Mouse (Mus musculus): ENCODE measurements at regions not wholly inside any gene's neighbourhood (a gene's known extent, or its start where the extent isn't known, plus 50 kb on each side); places are given as distances from the start of the nearest gene placed in this dataset.

DNA sequence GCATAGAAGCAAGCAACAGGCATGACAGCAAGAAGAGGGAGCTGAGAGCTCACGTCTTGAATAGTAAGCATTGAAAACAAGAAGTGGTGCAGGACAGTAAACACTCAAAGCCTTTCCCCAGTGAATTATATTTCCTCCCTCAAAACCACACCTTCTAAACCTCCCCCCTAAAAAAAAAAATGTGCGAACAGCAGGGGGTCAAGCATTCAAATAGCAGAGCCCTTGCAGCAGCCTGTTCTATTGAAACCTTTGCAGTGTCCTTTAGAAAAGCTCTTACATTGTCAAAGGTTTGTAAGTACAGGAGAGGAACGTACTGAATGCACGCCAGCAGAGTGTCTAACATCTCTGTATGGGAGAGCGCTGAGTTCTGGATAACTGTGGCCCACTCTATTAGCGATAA, 145.1 kb upstream of the Cd180 start:
- Histone ChIP-seq H3K4me3 (no peak overlapping the region), H3K27ac (no peak overlapping the region), H3K4me1 (no peaks in the 10 kb centered on the region), H3K9me3 (no peaks in the 10 kb centered on the region), H3K36me3 (no peaks in the 10 kb centered on the region), H3K4me2 (no peak overlapping the region), H3K9ac (no peak overlapping the region), H3K27me3 (no peaks in the 10 kb centered on the region)
- WGBS: 57% methylated on average over 6 of the region's 6 CpGs
- ATAC-seq (ENCODE audit: borderline replicate concordance, extremely low read depth, low FRiP score, low TSS enrichment): no peak

DNA sequence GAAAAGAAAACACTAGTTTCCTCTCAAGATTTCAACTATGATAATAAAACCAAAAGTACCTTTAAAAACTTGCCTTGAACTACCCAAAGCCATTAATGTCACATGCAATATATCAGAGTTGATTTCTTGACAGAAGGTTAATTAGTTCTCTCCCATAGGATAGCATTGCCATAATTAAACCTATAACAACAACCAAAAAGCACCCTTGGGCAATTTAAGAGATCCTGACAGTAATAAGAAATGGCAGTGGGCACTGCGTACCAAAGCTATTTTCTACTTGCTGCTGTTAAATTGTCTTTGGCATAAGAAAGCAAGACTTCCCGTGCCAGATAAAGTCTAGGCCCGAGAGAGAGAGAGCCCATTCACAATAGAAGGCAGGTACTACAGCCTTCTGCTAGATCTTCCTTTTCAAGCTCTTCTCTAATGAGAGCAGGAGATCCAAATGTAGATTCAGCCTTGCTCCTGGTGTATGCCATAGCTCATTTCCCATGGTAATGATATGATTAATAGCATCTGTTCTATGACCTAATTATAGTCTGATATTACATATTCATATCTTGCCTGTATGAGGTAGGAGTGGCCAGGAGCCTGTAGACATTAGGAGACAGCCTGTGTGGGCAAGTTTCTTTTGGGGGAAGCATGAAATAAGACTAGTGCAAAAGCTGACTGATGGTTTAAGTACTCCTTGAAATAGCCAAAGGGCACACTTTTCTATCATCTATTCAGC, 126.3 kb upstream of the Cd180 start:
- WGBS: 81% methylated on average over 3 of the region's 3 CpGs
- Histone ChIP-seq H3K4me3 (no peak overlapping the region), H3K4me2 (no peak overlapping the region), H3K27me3 (no peaks in the 10 kb centered on the region), H3K9me3 (no peaks in the 10 kb centered on the region), H3K4me1 (no peaks in the 10 kb centered on the region), H3K36me3 (no peaks in the 10 kb centered on the region), H3K27ac (no peak overlapping the region), H3K9ac (no peak overlapping the region)
- ATAC-seq (ENCODE audit: borderline replicate concordance, extremely low read depth, low FRiP score, low TSS enrichment): no peak

DNA sequence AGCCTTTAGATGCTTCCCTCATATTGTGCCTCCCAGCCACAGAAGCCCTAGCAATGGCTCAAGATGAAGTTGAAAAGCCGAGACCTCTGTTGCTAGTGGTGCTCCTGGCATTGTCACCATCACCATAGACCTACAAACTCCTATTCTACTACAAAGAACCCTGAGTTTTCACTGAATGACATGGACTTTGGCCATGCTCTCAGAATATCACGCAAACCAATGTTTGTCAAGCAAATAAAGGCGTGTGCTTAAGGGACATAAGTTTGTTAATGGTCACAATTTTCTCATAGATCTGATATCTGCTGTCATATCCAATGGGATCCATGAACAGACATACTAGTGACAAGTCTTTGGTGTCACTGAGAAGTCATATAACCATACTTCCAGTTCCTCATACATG, 123.8 kb upstream of the Cd180 start:
- ATAC-seq (ENCODE audit: borderline replicate concordance, extremely low read depth, low FRiP score, low TSS enrichment): no peak
- Histone ChIP-seq H3K27ac (no peak overlapping the region), H3K36me3 (no peaks in the 10 kb centered on the region), H3K9ac (no peak overlapping the region), H3K4me3 (no peak overlapping the region), H3K27me3 (no peaks in the 10 kb centered on the region), H3K9me3 (no peaks in the 10 kb centered on the region), H3K4me2 (no peak overlapping the region), H3K4me1 (no peaks in the 10 kb centered on the region)
- 71% methylated on average over 3 of the region's 3 CpGs for WGBS

DNA sequence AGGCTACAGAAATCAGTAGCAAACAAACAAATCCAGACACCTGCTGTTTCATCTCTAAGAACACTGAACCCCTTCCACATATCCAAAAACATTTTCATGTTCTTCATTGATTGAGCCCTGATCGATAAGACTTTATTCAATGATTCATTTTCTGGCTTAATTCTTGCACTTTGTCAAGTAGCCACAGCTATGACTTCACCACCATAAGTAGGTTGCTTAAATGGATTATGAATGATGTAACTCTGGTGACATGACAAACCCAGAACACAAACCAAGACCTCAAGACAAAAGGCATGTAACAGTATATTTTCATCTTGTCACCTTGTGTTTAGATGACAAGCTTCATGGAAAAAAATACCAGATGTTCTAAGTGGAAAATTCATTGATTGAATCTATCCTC, 123.1 kb upstream of the Cd180 start:
- ATAC-seq (ENCODE audit: borderline replicate concordance, extremely low read depth, low FRiP score, low TSS enrichment): no peak
- 87% methylated on average over 1 of the region's 1 CpGs for WGBS
- Histone ChIP-seq H3K4me1 (no peaks in the 10 kb centered on the region), H3K27ac (no peak overlapping the region), H3K27me3 (no peaks in the 10 kb centered on the region), H3K4me2 (no peak overlapping the region), H3K4me3 (no peak overlapping the region), H3K36me3 (no peaks in the 10 kb centered on the region), H3K9me3 (no peaks in the 10 kb centered on the region), H3K9ac (no peak overlapping the region)

DNA sequence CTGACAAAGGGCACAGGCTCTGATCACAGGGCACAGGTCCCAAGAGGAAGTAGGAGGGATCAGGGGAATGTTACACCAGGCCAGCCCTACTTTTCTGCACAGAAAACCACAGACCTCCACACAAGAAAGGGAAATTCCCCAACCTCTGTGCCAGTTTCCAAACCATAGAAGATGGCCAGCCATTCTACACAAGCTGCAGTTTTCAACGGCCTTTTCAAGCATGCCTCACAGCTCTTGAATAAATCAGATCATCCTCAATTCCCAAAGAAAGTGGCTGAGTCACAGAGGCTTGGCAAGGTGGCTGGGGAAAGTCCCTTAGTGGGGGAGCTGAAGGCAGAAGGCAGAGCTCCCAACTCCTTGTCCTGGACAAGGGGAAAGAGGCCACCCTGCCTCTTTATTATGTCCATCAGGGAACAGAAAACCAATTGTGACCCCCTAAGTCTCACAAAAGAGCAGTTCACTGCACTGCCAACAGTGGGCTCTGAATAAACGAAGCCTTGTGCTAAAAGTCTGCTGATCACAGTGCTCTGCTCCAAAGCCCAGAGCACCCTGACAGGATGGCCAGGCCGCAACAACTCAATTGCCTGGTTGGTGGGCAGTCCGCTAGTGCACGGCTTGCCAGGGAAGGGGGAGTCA, 120.0 kb upstream of the Cd180 start:
- Histone ChIP-seq H3K9me3 (no peaks in the 10 kb centered on the region), H3K4me3 (no peak overlapping the region), H3K4me1 (no peaks in the 10 kb centered on the region), H3K36me3 (no peaks in the 10 kb centered on the region), H3K27me3 (no peaks in the 10 kb centered on the region), H3K27ac (no peak overlapping the region), H3K9ac (no peak overlapping the region), H3K4me2 (no peak overlapping the region)
- ATAC-seq (ENCODE audit: borderline replicate concordance, extremely low read depth, low FRiP score, low TSS enrichment): no peak
- WGBS: 78% methylated on average over 5 of the region's 5 CpGs

DNA sequence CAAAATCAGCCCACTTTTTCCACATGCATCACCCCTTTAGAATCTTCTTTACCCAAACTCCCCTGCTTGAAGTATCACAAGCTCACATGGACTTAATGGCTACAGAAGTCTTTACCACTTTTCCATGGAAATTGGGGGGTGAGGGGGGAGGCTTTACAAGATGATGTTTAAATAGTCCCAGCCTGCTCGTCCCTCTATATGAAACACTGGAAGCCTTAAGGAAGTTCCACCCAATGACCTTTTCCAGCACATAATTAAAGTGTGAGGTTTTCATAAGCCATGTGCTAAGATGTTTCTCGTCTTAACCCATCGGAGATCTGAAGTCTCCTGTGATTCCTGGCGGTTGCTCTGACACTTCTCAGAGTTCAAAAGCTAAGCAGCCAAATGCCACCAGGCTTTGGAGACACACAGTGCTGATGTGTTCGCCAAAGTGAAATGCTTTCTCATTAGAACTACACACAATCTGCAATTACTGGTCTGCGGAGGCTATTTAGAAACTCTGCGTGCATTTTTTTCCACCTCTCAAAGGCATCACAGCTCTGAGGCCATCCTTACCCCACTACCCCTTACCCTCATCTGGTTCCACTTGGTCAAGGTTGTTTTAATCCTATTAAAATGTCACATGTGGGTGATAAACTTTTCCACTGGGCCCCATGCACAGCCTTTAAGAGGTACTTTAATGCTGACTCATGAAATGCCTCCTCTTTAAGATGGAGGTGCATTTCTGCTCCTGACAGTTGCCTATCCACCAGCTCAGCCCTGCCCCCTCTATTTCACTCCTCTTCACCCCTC, 116.3 kb upstream of the Cd180 start:
- 66% methylated on average over 7 of the region's 7 CpGs for WGBS

DNA sequence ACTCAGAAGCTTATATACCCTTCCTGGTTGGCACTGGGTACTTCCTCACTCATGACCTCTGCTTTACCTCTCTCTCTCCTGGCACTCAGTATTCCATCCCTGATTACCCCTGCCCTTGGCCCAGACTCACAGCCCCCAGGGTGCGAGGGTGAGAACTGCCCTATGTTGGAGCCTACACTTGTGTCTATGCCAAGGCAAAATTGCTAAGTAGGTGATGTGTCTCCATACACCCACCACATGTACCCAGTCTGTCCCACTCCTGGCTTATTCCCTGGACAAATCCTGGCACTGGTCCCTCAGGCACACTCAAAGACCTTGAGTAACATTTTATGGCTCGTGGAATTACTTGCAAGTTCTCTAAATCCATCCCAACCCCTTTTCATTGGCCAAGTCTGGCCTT, 114.5 kb upstream of the Cd180 start:
- Histone ChIP-seq H3K27ac (no peak overlapping the region), H3K9me3 (no peaks in the 10 kb centered on the region), H3K36me3 (no peaks in the 10 kb centered on the region), H3K4me3 (no peak overlapping the region), H3K9ac (no peak overlapping the region), H3K27me3 (no peaks in the 10 kb centered on the region), H3K4me1 (peaks cover 8% of the 10 kb centered on the region; the same call in 1 of the 2 replicates), H3K4me2 (no peak overlapping the region)
- no peak for ATAC-seq (ENCODE audit: borderline replicate concordance, extremely low read depth, low FRiP score, low TSS enrichment)
- WGBS: 52% methylated on average over 2 of the region's 2 CpGs

More for the DNA sequence above, 116.3 kb upstream of the Cd180 start:
- H3K9me3 ChIP-seq: no peaks in the 10 kb centered on the region
- H3K4me3 ChIP-seq: no peak overlapping the region
- H3K27ac ChIP-seq: no peak overlapping the region
- H3K27me3 ChIP-seq: no peaks in the 10 kb centered on the region
- H3K36me3 ChIP-seq: no peaks in the 10 kb centered on the region
- H3K4me1 ChIP-seq: no peaks in the 10 kb centered on the region
- ATAC-seq (ENCODE audit: borderline replicate concordance, extremely low read depth, low FRiP score, low TSS enrichment): no peak
- H3K4me2 ChIP-seq: no peak overlapping the region
- no peak overlapping the region for H3K9ac ChIP-seq

DNA sequence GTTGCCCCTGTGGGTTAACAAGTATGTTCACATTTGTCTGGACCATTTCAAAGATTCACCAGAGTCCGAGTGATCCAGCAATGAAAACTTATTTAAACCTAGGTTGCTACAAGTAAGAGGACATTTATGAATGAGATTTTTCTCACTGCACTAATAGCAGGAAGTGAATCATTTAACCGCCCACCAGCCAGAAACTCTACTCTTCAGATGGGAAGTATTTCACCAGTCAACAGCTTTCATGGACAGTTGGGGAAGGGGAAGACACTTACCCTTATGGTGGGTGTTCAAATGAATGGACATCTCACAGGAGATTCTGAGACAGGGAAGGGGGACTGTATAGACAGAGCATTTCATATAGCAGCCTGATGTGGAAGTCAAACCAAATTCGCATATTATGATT, 113.7 kb upstream of the Cd180 start:
- Histone ChIP-seq H3K27me3 (no peaks in the 10 kb centered on the region), H3K9me3 (no peaks in the 10 kb centered on the region), H3K4me1 (peaks cover 15% of the 10 kb centered on the region), H3K4me3 (no peak overlapping the region), H3K4me2 (no peak overlapping the region), H3K9ac (no peak overlapping the region), H3K27ac (no peak overlapping the region), H3K36me3 (no peaks in the 10 kb centered on the region)
- no peak for ATAC-seq (ENCODE audit: borderline replicate concordance, extremely low read depth, low FRiP score, low TSS enrichment)
- WGBS: 79% methylated on average over 3 of the region's 3 CpGs

DNA sequence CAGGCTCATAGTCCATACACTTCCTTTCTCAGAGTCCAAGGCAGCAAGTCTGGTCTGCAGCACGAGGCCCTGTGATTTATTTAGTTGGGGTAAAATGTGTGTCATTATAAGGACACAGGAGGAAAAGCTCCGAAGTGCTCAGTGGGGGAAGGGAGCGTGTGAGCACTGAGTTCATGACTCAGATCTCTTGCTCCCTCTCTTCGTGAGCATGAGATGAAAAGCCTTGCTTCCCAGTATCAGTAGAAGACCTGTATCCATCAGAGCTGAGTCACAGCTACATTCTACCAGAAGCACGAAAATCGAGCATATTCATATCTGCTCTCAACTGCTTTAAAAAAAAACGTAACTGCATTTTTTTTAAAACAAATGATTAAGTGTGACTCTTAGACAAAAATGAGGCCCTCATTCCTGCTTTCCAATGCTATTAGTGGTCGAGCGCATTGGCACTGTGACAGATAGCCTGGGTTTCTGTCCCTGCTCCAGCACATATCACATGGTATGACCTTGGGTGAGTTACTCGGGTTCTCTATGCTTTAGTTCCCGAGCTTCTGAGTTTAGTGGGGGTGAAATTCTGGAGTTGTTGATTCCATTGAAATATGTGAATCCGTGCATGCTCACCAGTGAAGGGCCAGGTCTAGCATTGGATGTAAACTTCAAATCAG, 109.2 kb upstream of the Cd180 start:
- 37% methylated on average over 12 of the region's 12 CpGs for WGBS
- H3K4me1 ChIP-seq: peaks cover 15% of the 10 kb centered on the region
- no peak overlapping the region for H3K4me2 ChIP-seq
- H3K36me3 ChIP-seq: no peaks in the 10 kb centered on the region
- H3K27me3 ChIP-seq: no peaks in the 10 kb centered on the region
- peak; percentile 75 for ATAC-seq (ENCODE audit: borderline replicate concordance, extremely low read depth, low FRiP score, low TSS enrichment)
- peak overlapping the region; percentile 41; the same call in 1 of the 2 replicates for H3K27ac ChIP-seq
- H3K9ac ChIP-seq: no peak overlapping the region
- H3K4me3 ChIP-seq: no peak overlapping the region
- H3K9me3 ChIP-seq: no peaks in the 10 kb centered on the region

DNA sequence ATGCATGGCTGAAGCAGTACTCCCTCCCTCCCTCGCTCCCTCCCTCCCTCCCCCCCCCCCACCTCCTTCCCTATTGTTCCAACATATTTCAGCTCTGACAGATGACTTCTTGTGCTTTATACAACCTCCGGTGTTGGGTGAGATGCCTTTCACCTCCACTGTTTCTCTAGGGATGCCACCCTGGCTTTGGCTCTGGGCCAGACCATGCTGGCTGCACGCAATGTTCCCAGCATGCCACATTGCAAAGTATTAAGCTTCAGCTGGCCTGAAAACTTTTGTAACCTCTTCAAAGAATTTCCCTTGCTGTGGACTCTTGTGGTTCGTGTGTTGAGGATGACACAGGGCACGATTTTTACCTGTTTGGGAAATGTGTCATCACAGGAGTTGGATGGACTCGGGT, 107.1 kb upstream of the Cd180 start:
- Histone ChIP-seq H3K27ac (no peak overlapping the region), H3K9ac (no peak overlapping the region), H3K4me3 (no peak overlapping the region), H3K9me3 (no peaks in the 10 kb centered on the region), H3K27me3 (no peaks in the 10 kb centered on the region), H3K4me1 (peaks cover 32% of the 10 kb centered on the region), H3K36me3 (no peaks in the 10 kb centered on the region), H3K4me2 (no peak overlapping the region)
- ATAC-seq (ENCODE audit: borderline replicate concordance, extremely low read depth, low FRiP score, low TSS enrichment): no peak
- 46% methylated on average over 6 of the region's 6 CpGs for WGBS

DNA sequence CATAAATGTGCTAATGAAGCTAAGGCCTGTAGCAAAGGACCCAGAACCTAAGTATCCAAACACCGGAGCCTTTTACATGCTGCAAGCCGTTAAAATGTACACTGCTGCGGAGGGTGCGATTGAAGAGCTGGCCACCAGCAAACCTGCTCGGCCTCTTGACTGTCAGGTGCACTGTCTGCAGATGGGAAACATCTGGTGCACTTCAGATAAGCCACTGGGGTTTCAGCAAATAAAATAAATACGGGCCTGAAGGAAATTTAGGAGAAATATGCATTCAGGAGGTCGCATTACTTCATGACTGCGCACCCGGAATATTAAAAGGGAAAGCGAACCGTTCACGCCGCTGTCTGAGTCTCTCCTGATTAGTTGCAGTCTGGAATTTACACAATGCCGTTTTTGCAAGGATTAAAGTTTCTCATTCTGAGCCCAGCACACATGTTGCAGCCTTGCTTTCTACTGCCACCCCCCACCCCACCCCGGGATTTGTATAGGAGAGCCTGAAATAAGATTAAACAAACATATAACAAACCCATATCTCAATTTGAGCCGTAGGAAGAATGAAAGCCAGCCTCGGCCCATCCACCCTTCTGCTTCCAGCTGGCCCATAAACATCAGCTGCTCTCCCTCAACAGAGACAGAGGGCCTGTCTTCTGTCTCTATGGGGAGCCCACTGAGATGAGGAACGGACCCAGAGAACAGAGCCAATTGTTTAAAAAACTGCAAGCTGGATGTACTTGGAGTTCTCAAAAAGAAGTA, 103.5 kb upstream of the Cd180 start:
- WGBS: 21% methylated on average over 18 of the region's 18 CpGs
- no peak overlapping the region for H3K4me3 ChIP-seq
- peak overlapping the region; percentile 4; the same call in 1 of the 2 replicates for H3K9ac ChIP-seq
- H3K4me2 ChIP-seq: peak overlapping the region; percentile 41
- ATAC-seq (ENCODE audit: borderline replicate concordance, extremely low read depth, low FRiP score, low TSS enrichment): peak; percentile 59; the same call in 1 of the 2 replicates
- no peaks in the 10 kb centered on the region for H3K27me3 ChIP-seq
- no peaks in the 10 kb centered on the region for H3K9me3 ChIP-seq
- H3K4me1 ChIP-seq: peaks cover 46% of the 10 kb centered on the region
- peak overlapping the region; percentile 73 for H3K27ac ChIP-seq
- H3K36me3 ChIP-seq: no peaks in the 10 kb centered on the region

All from lung, embryonic 15.5 days (tissue).